Mouse (Mus musculus): ENCODE measurements around the gene Srcin1.

Gene Srcin1

GRCm38 (mm10) chr11:97531381-97532260, 44.4 kb downstream of the Srcin1 start:
- peak; percentile 87 for DNase-seq

DNA sequence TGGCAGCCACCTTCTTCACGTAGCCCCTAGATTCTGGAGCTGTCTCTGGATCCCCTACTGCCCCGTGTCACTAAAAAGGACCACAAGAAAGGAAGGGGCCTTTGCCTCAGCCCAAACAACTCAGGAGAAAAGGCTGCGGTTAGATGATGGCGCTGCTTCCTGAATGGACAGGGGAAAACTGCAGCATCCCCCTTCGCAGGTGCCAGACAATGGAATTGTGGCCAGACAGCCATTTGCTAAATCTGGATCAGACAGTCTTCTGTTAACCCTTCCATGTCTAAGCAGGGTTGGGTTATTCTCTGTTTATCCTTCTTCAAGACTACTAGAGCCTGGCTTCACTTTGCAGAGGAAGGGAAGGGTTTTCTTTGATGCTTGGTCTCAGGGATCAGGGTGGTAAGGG, 45.0 kb downstream of the Srcin1 start:
- DNase-seq: no peak

- no peak for DNase-seq
These were observed 45.9 kb downstream of the Srcin1 start for GRCm38 (mm10) chr11:97530069-97530468.

DNA sequence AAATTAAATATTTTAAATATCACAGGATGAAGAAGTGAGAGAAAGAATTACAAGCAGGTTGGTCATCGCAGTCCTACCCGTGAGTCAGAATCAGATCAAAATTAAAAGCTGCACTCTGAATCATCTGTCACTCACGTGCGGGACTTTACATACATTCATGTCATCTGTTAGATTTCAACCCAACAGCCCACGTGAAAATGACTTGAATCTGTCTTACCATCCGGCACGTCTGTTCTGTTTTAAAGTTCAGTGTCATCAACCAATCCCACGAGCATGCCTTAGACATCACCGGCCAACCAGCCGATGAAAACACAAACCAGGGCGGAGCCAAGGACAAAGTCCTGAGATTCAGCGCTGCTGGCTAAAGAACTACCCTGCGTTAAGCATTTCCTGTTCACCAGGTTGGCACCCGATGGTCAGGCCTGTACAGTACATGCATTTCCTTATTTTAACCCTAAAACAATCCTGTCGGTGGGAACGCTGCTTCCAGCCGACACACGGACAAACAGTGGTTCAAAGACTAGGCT, 47.6 kb downstream of the Srcin1 start:
- DNase-seq: peak; percentile 71

DNA sequence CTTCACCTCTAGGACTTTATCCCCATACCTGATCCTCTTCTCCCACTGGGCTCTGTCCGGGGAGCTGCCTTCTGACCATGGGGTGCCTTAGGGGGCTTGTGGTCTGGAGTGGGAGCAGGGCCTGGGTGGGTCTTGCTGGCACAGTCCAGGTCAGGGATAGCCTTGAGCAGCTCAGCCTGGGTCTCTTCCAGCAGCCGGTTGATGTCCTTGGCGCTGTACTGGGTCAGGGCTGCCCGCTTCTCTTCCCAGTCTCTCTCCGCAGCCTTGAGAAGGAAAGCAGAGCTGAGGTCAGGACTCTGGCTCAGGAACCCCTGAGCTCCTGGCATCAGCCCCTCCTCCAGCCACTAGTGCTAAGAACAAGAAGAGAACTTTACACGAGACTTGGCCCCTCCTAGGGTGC, 50.7 kb downstream of the Srcin1 start:
- DNase-seq: no peak

- DNase-seq: no peak
These were observed 51.7 kb downstream of the Srcin1 start for GRCm38 (mm10) chr11:97524306-97524705.

DNA sequence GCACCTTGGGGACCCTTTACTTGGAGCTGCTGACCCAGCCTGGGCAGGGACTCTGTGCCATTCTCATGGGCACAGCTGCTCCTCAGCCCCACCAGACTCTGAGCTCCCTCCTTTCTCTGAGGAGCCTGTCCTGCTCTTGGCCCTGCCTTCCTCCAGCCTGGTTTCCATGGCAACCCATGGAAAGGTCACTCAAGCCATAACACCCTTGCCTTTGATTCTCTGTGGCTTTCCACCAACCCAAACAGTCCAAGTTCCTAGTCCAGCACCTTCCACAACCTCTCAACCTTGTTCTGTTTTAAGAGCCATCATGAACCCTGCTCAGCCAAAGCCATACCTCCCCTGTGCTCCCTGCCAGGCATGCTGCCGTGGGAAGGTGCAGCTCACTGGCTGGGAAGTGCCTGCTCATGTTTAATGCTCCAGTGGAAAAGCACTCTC, 52.1 kb downstream of the Srcin1 start:
- DNase-seq: peak; percentile 66

GRCm38 (mm10) chr11:97523107-97523506, 52.9 kb downstream of the Srcin1 start:
- no peak for DNase-seq

GRCm38 (mm10) chr11:97521741-97522474, 54.1 kb downstream of the Srcin1 start:
- peak; percentile 58 for DNase-seq

DNA sequence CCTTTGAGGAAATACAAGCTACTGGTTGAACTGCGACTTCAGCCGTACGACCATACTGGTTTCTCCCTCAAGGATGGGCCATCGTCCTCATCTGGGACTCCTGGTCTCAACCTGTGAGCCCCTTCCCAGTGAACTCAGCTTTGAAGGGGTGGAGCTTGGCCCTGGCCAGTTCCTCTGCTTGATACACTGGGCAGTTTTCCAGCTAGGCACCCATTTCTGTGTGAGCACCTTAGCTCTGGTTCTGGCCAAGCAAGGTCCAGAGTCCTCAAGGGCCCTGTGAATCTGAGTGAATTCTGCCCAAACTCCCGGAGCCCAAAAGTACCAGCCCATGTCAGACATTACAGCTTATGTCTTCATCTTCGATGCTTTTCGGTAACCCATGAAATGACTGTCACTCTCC, 55.4 kb downstream of the Srcin1 start:
- peak; percentile 74 for DNase-seq

- no peak for DNase-seq
These were observed 62.9 kb downstream of the Srcin1 start for GRCm38 (mm10) chr11:97513066-97513465.

DNA sequence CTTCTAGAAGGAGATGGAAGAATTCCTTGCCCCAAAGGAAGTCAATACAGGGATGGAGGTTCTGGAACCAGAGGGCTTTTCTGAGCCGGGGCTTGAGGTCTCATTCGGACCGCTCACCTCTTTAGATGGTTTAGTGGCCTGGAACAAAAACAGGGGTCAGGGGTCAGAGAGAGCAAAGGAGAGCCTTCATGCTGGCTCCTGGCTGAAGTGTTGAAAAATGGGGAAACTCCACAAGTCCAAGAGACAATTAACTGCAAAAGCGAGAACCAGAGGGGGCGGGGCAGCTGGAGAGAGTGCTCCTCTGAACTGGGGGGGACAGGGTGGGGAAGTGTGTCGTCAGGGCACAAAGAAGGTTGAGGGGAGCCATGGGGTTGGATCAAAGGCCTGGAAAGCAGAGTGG, 63.5 kb downstream of the Srcin1 start:
- no peak for DNase-seq

- peak; percentile 39 for DNase-seq
These were observed 64.2 kb downstream of the Srcin1 start for GRCm38 (mm10) chr11:97511661-97512369.

DNA sequence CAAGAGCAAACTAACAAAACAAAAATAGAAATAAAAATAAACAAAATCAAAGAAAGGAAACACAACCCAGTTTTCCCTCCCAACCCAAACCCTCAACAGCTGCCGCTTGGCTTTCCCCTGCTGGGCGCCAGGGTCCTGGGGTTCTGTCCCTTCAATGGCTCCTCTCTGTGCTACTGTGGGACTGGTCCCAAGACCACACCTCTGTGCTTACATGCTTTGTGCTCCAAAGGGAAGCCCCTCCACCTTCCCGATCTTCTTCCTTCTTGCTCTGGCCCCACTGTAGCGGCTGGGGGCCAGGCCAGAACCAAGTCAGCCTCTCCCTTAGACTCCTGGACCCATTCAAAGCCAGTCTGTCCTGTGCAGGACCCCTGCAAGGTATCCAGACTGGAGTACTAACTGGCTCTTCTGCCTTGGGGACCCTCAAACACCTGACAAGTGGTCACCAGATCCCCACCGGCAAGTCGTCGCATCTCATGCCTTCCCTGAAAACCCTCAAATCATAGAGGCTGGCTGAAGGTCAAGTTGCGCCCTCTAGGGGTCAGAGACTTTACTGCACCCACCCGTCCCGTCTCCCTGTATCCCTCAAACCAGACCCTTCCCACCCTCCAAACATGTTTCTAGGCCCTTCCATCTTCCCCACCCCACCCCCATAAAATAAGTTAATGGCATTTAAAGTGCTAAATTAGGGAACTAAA, 64.9 kb downstream of the Srcin1 start:
- DNase-seq: peak; percentile 81

DNA sequence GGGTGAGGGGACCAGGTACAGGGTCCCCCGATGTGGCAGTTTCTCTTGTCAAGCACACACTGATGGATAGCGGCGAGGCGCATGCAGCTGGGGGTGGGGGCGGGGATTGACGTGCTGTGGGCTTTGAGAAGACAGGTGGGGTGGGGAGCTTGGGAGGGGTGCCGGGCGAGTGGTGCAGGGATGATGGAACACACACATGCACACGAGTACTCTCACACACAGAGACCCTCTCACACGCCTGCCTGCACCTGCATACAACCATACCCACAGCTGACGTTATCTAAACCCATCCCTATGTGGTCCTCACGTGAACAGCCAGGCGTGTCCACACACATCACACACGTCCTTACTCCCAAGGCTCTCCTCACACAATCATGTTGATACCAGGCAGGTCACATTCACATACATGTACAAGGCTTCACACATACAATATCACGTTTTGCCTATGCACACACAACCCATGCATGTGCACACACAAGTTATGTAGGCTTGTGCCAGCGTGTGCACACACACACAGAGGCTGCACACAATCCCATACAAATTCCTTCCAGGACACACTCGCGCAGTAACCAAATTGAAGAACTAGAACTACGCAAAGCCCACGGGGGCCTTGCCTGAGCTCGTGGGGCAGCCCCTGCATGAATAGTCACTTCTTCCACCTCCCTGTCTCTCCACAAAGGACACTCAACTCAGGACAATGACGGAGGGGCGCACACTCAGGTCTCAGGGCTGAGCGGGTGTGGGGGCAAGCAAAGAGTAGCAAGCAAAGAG, 66.1 kb downstream of the Srcin1 start:
- DNase-seq: no peak

- no peak for DNase-seq
These were observed 66.9 kb downstream of the Srcin1 start for GRCm38 (mm10) chr11:97509058-97509457.

- DNase-seq: no peak
These were observed 67.8 kb downstream of the Srcin1 start for GRCm38 (mm10) chr11:97508198-97508597.

GRCm38 (mm10) chr11:97506331-97506730, 69.7 kb downstream of the Srcin1 start:
- DNase-seq: no peak

DNA sequence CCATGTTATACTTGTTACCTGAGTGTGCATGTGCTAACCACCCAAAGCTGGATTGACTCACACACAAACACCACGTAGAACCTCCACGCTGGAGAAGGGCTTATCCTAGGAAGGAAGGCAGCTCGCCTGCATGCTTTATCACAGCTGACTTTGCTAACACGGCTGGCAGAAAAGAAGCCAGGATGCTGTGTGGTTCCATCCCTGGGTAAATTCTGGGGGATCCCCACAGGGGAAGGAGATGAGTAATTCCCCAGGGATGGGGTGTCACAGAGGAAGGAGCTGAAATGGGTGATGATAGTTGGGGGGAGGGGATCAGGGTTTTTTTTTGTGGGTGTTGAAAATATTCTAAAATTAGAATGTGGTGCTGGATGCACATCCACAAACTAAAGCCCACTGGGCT, 70.2 kb downstream of the Srcin1 start:
- no peak for DNase-seq

DNA sequence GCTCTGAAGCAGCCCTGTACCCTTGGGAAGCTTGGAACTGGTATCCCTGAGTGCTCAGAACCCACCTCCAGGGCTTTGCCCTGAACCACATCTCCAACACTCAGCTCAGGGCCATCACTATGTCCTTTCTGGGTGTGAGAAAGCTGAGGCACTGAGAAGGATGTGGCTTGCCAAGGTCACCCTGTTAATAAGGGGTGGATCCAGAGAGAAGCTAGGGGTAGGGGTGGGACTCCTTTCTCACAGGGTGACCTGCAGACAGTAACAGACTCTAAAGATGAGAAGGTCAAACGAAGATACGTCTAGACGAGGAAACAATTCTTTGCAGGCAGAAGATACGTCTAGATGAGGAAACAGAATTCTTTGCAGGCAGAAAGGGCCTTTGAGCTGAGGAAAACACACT, 73.1 kb downstream of the Srcin1 start:
- no peak for DNase-seq

DNA sequence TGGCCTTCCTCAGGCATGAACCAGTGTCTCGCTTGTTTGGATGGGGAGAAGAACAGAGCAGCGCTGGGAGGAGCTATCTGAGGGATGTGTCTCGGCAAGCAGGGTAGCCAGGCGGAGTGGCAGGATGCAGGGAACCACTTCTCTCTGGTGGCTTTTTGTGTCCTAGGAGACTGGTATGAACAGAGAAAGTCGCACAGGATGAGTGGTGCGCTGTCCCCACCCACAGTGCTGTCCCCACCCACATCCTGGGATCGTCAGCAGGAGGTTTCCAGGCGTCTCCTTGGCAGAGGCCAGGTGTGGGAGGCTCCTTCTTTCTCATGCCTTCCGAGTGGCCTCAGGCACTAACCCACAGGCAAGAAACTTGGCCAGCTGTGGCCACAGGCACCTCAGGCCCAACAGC, 73.6 kb downstream of the Srcin1 start:
- no peak for DNase-seq

Measured in kidney, adult 18-20 months (tissue).